Mouse (Mus musculus) layer of hippocampus, adult 11-12 months (tissue): Measurements from ENCODE around the gene Lrpprc.

Experiments used
- DNase-seq: peaks from one replicate; pipeline ENCODE4 v3.0.0; 2022; ENCODE audit warnings: low spot score

The Lrpprc gene

DNA sequence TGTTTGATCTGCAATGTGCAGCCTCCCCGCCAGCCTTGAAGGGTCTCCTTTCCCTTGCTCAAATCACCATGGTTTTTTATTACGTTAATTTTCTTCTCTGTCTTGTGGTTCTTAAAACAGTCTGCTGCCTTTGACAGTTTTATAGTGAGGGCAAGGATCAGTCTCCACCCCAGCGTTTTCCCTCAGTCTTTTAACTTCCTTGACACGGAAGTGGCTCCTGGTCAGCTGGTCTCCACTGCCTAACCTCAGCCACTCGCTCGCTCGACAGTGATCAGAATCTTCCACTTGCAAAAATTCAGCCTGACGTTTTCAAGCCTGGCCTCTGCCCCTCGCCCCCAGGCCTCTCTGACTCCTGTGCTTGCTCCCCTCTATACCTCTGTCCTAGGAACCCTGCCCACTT lies 124.9 kb downstream of the Lrpprc start:
- DNase-seq, result no peak

DNA sequence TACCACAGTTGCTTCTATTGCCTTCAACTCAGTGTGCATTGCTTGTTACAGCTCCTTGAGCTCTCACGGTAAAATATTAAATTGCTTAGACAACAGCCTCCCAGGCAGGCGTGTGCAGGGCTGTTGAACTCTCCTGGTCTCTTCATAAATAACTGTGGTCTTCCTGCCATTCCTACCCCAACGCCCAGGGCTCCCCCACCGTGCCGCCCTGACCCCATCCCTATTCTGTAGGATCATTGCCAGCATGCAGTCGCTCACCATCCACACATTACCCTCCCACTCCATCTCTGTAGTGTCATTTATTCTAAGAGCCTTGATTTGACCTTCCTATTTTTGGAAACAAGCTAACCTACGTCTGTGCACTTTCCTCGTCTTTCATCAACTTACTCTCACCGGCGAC lies 125.5 kb downstream of the Lrpprc start:
- no peak for DNase-seq

DNA sequence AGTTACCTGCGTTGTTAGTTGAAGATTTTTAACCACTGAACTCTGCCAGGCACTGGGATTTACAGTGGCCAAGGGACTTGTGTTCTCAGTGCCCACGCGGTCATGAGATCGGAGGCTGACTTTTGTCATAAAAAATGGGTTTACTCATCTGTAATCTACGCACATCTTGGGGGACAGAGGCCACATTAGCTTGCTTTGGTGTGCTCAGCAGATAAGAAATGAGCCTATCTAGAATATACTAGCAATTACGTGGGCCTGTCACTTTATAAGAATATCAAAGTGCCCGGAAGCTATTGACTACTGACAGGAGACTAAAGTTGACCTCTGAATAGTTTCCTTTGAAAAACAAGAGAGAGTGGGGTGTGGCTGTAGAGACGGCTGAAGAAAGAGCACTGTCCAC lies 131.6 kb downstream of the Lrpprc start:
- DNase-seq, result no peak

DNA sequence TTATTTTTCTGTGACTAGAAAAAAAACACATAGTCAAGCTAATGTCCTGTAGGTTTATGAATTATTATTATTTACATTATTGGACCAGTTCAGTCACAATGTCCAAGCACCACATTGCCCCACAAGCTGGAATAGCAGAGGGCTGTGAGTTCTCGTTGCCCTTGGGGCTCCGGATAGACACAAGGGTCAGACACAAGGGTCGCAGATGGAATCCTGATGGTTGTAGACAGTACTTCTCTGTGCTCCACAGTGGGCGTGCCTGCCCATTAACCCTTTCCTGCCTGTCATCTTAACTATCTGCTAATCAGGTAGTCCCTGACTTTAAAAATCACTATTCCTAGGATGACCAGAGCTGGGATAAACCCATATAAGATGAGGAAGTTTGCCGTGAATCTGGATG lies 132.4 kb downstream of the Lrpprc start:
- no peak for DNase-seq

DNA sequence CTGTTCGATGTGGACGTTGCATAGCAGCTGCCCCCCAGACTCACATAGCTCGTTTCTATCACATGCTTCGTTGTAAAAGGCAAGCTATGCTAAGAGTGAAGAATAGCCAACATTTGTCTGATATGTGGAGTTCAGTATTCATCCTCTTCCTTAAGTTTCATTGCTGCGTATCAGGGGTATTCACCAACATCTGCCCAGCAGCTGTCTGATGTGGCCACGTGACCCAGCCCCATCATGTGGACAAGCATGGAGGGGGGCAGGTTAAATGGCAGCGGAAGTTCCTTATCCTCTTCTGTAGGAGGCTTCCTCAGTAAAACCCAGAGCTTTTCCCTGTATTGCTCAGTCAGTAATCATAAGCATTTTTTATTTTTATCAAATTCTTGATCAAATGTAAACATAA lies 132.8 kb downstream of the Lrpprc start:
- DNase-seq, result no peak

DNA sequence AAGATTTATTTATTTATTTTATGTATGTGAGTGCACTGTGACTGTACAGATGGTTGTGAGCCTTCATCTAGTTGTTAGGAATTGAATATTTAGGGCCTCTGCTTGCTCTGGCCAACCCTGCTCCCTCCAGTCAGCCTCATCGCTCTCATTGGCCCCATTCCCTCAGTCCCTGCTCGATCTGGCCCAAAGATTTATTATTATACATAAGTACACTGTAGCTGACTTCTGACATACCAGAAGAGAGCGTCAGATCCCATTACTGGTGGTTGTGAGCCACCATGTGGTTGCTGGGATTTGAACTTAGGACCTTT lies 133.2 kb downstream of the Lrpprc start:
- DNase-seq, result no peak

DNA sequence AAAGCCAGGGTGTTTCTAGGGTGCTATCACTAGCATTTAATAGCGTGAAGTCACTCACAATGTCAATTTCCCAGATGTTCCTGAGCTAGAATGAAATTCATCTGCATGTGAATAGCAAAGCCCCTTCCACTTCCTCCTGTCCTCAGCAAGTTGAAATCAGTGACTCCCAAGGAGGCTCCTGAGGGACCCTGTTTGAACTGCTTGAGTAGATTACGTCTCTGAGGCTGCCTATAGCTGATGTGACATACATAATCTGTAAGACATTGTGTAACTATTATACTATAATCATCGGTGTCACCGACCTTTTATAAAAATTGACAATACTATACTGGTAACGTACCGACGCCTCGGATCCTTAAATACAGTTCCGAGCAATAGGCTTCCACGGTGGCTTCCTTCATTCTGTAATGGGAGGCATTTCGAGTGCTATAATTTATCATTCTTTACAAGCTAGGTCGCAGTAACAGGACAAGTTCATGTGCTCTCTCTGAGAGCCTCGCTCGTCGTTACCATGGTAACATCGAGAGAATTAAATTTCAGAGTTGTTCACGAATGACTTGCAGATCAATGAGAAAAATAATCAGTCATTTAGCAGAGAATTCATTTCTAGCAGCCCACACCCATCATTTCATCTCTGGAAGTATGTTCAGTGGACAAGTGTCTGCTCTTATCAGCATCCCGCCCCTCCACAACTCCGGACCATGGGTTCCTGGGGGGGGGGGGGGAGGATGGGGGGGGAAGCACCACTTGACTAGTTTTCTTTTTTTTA lies 133.8 kb downstream of the Lrpprc start:
- no peak for DNase-seq

DNA sequence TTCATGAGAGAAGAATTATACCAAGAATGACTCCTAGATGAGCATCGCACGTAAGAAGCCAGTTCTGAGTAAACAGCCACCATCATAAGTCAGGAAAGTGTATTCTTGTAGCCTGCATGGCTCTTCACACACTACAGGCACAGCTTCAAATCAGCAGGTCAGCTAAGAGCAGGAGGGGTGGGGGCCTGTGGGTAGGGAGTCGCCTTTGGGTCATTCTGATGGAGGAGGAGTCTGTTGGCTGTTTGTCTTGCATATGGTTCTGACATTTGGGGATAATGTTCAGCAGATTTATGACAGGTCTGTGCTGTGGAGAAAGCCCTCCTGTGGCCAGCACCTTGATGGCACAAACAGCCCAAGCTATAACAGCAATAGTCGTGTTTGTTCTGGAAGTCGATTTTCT lies 134.4 kb downstream of the Lrpprc start:
- no peak for DNase-seq
